Mouse (Mus musculus): ENCODE data around the gene Ube2h. TPM values are rescaled to one million over a fixed set of nuclear protein-coding genes. Genes with fewer than 3 reads are reported as not detected.

The Ube2h gene
- polyA plus RNA-seq, 1 experiment: 69.7 TPM

DNA sequence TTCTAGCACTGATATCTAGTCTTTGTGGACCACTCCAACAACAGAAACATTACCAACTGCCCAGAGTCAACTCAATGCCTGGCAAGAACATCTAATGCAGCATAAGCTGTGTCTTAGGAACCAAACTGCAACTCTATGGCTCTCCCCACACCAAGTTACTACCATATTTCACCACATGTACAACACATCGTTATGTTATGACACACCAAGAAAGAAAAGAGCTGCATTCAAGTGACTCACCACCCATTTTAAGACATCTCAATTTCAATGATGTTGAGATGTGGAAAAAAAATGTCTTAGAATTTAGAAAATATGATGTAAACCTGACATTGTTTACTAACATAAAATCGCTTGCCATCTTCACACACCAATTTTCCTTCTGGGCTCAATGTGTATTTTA, 22.0 kb downstream of the Ube2h start:
- peaks cover 13% of the 10 kb centered on the region for H3K4me1 ChIP-seq (ENCODE audit: control insufficient read depth, insufficient read depth, insufficient read length)
- 90% methylated on average over 2 of the region's 2 CpGs for WGBS
- no peak overlapping the region for H3K4me3 ChIP-seq (ENCODE audit: extremely low read depth, insufficient read depth, insufficient read length)
- TF ChIP-seq POLR2A (IDR thresholded peaks at IDR 0.05; ENCODE audit: low read depth, low read length) (no peak), CTCF (IDR thresholded peaks at IDR 0.05; ENCODE audit: extremely low read depth, insufficient read depth, insufficient read length, insufficient replicate concordance) (no peak)
- DNase-seq (ENCODE audit: low read depth in 1 of 2, low spot score in 2 of 2): no peak
- H3K27me3 ChIP-seq (ENCODE audit: control insufficient read depth, insufficient read depth, low read length): no peaks in the 10 kb centered on the region
- peaks cover 24% of the 10 kb centered on the region for H3K36me3 ChIP-seq (ENCODE audit: control insufficient read depth, insufficient read depth, low read length)
- no peak overlapping the region for H3K27ac ChIP-seq (ENCODE audit: insufficient read depth, low read length)

DNA sequence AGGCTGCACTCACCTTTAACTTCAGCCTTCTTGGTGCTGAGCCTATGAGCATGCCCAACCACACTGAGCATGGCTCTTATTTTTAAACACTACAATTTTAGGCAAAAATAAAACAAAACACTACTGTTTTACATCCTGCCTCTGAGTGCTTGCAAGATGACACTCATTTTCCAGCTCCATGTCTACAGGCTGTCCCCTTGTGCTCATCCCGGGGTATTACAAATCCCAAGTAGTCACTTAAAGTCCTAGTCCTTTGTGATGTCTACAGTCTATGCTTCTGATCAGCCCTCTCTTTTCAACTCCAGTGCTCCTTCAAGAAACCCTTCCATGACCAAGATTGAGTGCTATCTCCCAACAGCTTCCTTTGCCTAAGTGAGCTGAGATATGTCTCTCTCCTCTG, 26.0 kb downstream of the Ube2h start:
- peaks cover 23% of the 10 kb centered on the region for H3K36me3 ChIP-seq (ENCODE audit: control insufficient read depth, insufficient read depth, low read length)

DNA sequence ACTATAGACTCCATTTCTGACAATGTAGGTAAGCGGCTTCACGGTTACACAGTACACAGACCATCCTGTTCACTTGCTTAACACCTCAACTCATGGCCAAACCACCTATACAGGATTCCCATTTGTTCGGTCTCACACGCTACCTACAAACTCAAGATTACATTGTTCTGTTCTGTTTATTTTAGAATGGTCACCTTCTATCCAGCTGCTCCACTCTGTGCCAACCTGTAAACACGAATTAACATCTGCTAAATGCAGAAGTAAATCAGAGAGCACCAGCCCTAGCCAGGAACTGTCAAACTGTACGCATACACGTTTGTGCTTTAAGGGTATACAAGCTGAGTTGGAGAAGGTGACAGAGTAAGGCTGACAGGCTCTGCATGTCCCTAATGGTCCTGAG, 27.5 kb downstream of the Ube2h start:
- Histone ChIP-seq H3K36me3 (ENCODE audit: control insufficient read depth, insufficient read depth, low read length) (peaks cover 22% of the 10 kb centered on the region), H3K27me3 (ENCODE audit: control insufficient read depth, insufficient read depth, low read length) (no peaks in the 10 kb centered on the region), H3K4me3 (ENCODE audit: extremely low read depth, insufficient read depth, insufficient read length) (no peak overlapping the region), H3K4me1 (ENCODE audit: control insufficient read depth, insufficient read depth, insufficient read length) (no peaks in the 10 kb centered on the region; the same call in 1 of the 2 replicates), H3K27ac (ENCODE audit: insufficient read depth, low read length) (no peak overlapping the region)
- no peak for TF ChIP-seq CTCF (IDR thresholded peaks at IDR 0.05; ENCODE audit: extremely low read depth, insufficient read depth, insufficient read length, insufficient replicate concordance)
- TF ChIP-seq POLR2A (IDR thresholded peaks at IDR 0.05; ENCODE audit: low read depth, low read length): no peak
- DNase-seq (ENCODE audit: low read depth in 1 of 2, low spot score in 2 of 2): no peak
- WGBS: 80% methylated on average over 7 of the region's 7 CpGs

More for the DNA sequence above, 26.0 kb downstream of the Ube2h start:
- Histone ChIP-seq H3K4me1 (ENCODE audit: control insufficient read depth, insufficient read depth, insufficient read length) (no peaks in the 10 kb centered on the region; the same call in 1 of the 2 replicates), H3K27me3 (ENCODE audit: control insufficient read depth, insufficient read depth, low read length) (no peaks in the 10 kb centered on the region), H3K4me3 (ENCODE audit: extremely low read depth, insufficient read depth, insufficient read length) (no peak overlapping the region), H3K27ac (ENCODE audit: insufficient read depth, low read length) (no peak overlapping the region)
- TF ChIP-seq CTCF (IDR thresholded peaks at IDR 0.05; ENCODE audit: extremely low read depth, insufficient read depth, insufficient read length, insufficient replicate concordance) (no peak), POLR2A (IDR thresholded peaks at IDR 0.05; ENCODE audit: low read depth, low read length) (no peak)
- 83% methylated on average over 1 of the region's 1 CpGs for WGBS
- DNase-seq (ENCODE audit: low read depth in 1 of 2, low spot score in 2 of 2): no peak

DNA sequence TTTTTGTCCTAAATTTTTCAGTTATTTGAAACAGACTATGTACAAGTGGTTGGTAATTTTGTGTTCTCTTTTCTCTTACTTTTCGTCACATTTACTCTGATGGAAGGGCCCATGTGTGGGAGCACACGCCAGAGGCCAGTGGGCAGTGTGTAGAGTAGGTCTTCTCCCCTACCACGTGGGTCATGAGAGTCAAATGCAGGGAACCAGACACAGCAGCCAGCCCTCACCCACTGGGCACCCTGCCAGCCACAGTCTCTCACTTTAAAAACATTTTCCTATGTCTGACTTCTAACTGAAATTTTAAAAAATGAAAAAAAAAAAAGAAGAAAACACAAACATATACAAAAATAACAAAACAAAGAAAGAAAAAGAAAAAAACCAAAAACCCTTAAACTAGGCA, 28.0 kb downstream of the Ube2h start:
- no peak overlapping the region for H3K27ac ChIP-seq (ENCODE audit: insufficient read depth, low read length)
- TF ChIP-seq CTCF (IDR thresholded peaks at IDR 0.05; ENCODE audit: extremely low read depth, insufficient read depth, insufficient read length, insufficient replicate concordance) (no peak), POLR2A (IDR thresholded peaks at IDR 0.05; ENCODE audit: low read depth, low read length) (no peak)
- 44% methylated on average over 3 of the region's 3 CpGs for WGBS
- no peaks in the 10 kb centered on the region for H3K27me3 ChIP-seq (ENCODE audit: control insufficient read depth, insufficient read depth, low read length)
- peaks cover 23% of the 10 kb centered on the region for H3K36me3 ChIP-seq (ENCODE audit: control insufficient read depth, insufficient read depth, low read length)
- no peak overlapping the region for H3K4me3 ChIP-seq (ENCODE audit: extremely low read depth, insufficient read depth, insufficient read length)
- H3K4me1 ChIP-seq (ENCODE audit: control insufficient read depth, insufficient read depth, insufficient read length): no peaks in the 10 kb centered on the region; the same call in 1 of the 2 replicates
- no peak for DNase-seq (ENCODE audit: low read depth in 1 of 2, low spot score in 2 of 2)

DNA sequence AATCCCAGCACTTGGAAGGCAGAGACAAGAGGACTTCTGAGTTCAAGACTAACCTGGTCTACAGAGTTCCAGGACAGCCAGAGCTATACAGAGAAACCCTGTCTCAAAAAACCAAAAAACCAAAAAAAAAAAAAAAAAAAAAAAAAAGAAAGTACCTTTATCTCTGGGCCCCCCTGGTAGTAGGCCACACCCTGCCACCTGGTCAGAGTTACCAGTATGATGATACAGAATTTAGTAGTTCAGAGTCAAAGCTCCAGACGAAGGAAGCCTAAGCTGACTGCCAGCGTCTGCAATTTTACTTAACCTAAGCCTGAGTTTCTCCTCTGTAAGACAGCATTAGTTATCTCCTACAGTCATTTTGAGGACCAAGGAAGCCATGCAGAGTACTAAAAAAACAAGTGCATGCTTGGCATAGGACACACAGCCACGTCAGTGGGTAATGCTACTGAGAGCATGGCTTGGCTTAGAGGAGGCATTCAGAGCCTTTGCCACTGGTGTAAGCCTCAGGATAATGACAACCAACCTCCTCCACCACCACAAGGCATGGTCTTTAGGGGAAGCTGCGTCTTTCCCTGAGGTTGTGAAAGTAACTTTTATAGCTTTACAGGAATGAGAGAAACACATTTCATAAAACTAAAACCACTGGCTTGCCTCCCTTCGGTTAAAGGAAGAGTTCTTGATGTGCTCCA, 29.0 kb downstream of the Ube2h start:
- peaks cover 23% of the 10 kb centered on the region for H3K36me3 ChIP-seq (ENCODE audit: control insufficient read depth, insufficient read depth, low read length)
- H3K27me3 ChIP-seq (ENCODE audit: control insufficient read depth, insufficient read depth, low read length): no peaks in the 10 kb centered on the region
- 62% methylated on average over 5 of the region's 5 CpGs for WGBS
- no peak overlapping the region for H3K27ac ChIP-seq (ENCODE audit: insufficient read depth, low read length)
- no peak for DNase-seq (ENCODE audit: low read depth in 1 of 2, low spot score in 2 of 2)
- no peak for TF ChIP-seq POLR2A (IDR thresholded peaks at IDR 0.05; ENCODE audit: low read depth, low read length)
- TF ChIP-seq CTCF (IDR thresholded peaks at IDR 0.05; ENCODE audit: extremely low read depth, insufficient read depth, insufficient read length, insufficient replicate concordance): no peak
- no peaks in the 10 kb centered on the region; the same call in 1 of the 2 replicates for H3K4me1 ChIP-seq (ENCODE audit: control insufficient read depth, insufficient read depth, insufficient read length)
- no peak overlapping the region for H3K4me3 ChIP-seq (ENCODE audit: extremely low read depth, insufficient read depth, insufficient read length)

DNA sequence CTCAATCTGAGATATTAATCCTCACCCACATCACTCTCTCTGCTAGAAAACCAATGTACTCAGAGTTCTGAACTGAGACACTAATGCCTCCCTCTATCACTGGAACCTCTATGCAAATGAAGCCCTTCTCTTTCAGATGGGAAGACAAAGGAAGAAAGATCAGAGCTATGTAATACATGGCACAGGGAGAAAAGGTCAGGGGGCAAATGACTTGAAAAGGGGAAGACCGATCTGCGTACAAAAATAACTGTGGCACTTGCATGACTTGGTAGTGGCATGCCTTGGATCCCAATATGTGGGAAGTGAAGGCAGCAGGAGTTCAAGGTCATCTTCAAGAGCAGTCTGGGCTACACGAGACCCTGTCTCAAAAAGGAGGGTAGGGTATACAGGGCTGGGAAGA, 31.4 kb downstream of the Ube2h start:
- WGBS: 78% methylated on average over 3 of the region's 3 CpGs
- no peak for DNase-seq (ENCODE audit: low read depth in 1 of 2, low spot score in 2 of 2)
- Histone ChIP-seq H3K36me3 (ENCODE audit: control insufficient read depth, insufficient read depth, low read length) (peaks cover 15% of the 10 kb centered on the region), H3K27me3 (ENCODE audit: control insufficient read depth, insufficient read depth, low read length) (no peaks in the 10 kb centered on the region), H3K4me1 (ENCODE audit: control insufficient read depth, insufficient read depth, insufficient read length) (no peaks in the 10 kb centered on the region; the same call in 1 of the 2 replicates), H3K4me3 (ENCODE audit: extremely low read depth, insufficient read depth, insufficient read length) (no peak overlapping the region), H3K27ac (ENCODE audit: insufficient read depth, low read length) (no peak overlapping the region)
- no peak for TF ChIP-seq POLR2A (IDR thresholded peaks at IDR 0.05; ENCODE audit: low read depth, low read length)
- no peak for TF ChIP-seq CTCF (IDR thresholded peaks at IDR 0.05; ENCODE audit: extremely low read depth, insufficient read depth, insufficient read length, insufficient replicate concordance)

DNA sequence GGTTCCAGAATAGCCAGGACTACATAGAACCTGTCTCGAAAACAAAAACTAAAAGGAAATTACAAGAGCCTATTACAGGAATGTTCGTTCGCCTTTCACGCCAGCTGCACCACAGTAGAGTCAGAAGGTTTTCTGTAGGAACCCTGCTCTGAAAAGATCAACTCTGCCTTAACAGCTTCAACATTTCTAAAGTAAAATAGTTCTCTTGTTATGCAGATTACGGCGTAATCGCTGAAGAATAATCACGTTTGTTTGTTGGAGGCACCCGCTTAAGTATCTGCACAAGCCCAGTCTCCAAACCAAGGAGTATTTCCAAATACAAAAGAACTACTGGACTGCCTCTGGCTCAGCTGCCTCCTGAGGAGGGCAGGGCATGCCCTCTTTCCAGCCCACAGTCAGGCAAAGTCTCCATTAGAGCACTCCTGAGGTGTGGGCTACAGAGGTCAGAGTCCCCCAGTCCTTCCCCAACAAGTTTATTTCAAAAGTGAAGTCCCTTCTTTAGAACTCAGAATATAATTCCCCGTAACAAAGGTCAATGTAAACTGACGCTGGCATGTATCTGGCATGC, 31.9 kb downstream of the Ube2h start:
- 96% methylated on average over 11 of the region's 11 CpGs for WGBS
- peaks cover 17% of the 10 kb centered on the region for H3K36me3 ChIP-seq (ENCODE audit: control insufficient read depth, insufficient read depth, low read length)

More for the DNA sequence above, 31.9 kb downstream of the Ube2h start:
- Histone ChIP-seq H3K27ac (ENCODE audit: insufficient read depth, low read length) (no peak overlapping the region), H3K4me3 (ENCODE audit: extremely low read depth, insufficient read depth, insufficient read length) (no peak overlapping the region), H3K27me3 (ENCODE audit: control insufficient read depth, insufficient read depth, low read length) (no peaks in the 10 kb centered on the region), H3K4me1 (ENCODE audit: control insufficient read depth, insufficient read depth, insufficient read length) (no peaks in the 10 kb centered on the region; the same call in 1 of the 2 replicates)
- no peak for DNase-seq (ENCODE audit: low read depth in 1 of 2, low spot score in 2 of 2)
- TF ChIP-seq CTCF (IDR thresholded peaks at IDR 0.05; ENCODE audit: extremely low read depth, insufficient read depth, insufficient read length, insufficient replicate concordance) (no peak), POLR2A (IDR thresholded peaks at IDR 0.05; ENCODE audit: low read depth, low read length) (no peak)

All from spleen, adult 2 months (tissue).